Mouse (Mus musculus): Measurements from ENCODE around the gene Pld2.

Pld2 gene

DNA sequence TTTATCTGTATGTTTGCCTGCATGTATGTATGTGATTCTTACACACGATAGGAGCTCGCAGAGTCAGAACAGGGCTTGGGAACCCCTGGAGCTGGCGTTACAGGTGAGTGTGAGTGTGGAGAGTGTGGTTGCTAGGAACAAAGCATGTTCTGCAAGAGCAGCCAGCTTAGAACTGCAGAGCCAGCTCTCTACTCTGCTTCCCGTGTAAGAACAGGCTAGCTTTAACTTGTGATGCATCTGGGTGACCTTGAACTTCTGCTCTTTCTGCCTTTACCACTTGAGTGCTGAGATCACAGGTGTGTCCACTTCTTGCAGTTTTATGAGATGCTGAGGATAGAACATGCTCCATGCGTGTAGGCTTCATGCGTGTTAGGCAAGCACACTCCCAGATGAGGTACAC is 39.1 kb downstream of the Pld2 start:
- DNase-seq (ENCODE audit: low read depth), result no peak

DNA sequence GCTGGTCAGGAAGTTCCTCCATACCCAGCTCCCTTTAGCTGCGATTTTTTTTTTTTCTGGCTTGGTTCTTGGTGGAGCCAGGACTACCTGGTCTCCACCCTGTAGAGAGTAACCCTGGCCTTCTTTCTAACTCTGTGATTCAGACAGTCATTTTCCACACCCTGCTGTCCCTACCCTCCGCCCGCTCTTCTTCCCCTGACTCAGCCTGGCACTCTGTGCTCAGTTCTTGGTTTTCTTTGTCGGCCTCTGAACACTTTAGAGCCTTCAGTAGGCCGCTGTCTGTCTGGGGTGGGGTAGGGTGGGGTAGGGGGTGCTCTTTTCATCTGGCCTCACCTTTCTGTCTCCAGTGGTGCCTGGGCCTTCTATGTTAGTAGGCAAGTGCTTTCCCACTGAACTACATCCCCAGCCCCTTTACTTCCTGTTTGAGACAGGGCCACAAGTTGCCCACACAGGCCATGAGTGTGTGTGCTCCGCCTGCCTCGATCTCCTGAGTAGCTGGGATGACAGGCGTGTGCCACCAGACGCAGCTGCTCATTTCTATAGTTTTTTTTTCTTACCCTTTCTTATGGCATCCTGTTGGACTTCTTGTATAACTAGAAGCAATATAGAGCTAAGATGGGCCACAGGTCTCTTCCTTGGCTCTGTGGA is 40.0 kb downstream of the Pld2 start:
- no peak for DNase-seq (ENCODE audit: low read depth)

DNA sequence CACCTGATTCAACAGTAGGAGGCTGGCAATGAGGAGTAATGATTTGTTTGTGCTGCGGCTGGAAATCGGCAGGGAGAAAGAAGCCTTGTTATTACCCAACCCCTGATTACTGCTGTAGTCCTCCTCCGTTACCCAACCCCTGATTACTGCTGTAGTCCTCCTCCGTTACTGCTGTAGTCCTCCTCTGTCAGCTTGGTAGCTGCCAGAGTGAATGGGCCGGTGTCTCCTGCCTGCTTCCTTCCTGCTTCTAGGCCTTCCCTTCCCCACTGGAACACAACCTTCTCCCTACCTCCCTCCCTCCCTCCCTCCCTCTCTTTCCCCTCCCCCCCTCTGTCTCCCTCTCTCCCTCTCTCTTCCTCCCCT is 40.5 kb downstream of the Pld2 start:
- no peak for DNase-seq (ENCODE audit: low read depth)

DNA sequence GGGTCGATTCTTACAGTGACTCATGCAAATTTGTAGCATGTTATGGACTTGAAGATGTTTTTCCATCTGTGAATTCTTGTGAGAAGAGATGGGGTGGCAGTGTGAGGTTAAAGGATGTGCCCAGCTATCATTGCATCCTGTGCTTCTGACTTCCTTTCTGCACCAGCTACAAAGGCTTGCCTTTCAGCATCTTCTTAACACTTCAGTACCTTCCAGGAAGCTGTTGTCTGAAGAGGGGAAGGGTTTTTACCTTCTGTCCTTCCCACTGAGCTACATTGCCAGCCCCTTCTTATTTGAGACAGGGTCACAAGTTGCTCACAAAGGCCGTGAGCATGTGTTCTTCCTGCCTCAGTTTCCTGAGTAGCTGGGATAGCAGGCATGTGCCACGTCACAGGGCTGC is 41.1 kb downstream of the Pld2 start:
- DNase-seq (ENCODE audit: low read depth), result no peak

DNA sequence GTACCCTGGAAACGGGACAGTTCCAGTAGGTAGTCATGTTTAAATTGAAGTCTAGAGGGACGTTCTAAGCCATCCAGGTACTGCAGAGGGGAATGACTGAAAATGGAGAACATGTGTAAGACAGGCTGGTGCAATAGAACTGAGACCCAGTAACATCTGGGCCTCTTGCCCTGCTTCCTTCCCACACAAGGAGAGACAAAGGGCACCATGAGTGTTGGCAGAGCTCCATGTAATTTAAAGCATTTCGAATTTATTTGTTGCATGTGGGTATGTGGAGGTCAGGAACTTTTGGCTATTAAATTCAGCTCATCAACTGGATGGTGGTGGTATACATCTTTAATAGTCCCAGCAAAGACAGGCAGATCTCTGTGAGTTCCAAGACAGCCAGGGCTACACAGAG is 42.3 kb downstream of the Pld2 start:
- DNase-seq (ENCODE audit: low read depth), result no peak

DNA sequence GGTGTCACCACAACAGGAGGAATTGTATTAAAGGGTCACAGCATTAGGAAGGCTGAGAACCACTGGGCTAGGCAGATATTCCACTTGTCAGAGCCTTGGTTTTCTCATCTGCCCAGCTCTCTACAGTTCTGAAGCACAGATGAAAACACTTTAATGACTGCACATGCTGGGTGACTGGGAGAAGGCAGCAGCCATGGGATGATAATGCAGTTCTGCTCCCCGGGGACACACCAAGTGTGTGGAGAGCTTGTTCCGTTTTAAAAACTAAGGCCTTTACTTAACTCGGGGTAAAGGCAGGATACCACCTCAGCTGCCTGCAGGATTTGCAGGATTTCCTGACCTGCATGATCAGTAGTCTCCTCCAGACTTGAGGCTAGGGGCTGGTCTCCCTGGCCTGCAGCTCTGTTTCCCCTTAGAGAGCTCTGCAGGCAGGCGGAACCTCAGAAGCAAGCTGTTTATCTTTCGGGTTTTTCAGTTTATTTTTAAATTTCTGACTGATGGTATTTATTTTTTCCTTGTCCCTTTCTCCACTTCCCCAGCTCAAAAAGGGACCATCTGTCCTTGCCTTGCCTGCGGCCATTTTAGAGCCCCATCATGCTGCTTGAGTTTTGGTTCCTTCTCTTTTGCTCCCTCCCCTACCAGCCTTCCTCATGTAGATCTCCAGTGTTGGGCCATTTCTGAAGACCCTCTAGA is 43.3 kb downstream of the Pld2 start:
- no peak for DNase-seq (ENCODE audit: low read depth)

DNA sequence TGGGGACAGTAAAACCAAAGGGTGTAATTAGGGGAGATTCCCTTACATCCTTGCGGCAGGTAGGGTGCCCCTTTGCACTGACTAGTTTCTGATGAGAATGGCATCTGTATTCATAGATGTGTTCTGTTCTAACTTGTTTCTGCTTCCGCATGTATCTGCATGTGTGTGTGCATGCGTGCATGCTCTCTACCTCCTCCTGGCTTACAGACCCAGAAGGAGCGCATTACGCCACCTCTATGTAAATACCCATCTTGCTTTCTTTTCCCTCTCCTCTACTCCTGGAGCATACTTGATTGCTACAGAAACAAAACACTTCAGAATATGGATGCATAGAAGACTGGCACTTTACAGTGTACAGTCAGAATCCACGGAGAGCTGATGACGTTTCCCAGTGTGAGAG is 43.9 kb downstream of the Pld2 start:
- DNase-seq (ENCODE audit: low read depth), result no peak

DNA sequence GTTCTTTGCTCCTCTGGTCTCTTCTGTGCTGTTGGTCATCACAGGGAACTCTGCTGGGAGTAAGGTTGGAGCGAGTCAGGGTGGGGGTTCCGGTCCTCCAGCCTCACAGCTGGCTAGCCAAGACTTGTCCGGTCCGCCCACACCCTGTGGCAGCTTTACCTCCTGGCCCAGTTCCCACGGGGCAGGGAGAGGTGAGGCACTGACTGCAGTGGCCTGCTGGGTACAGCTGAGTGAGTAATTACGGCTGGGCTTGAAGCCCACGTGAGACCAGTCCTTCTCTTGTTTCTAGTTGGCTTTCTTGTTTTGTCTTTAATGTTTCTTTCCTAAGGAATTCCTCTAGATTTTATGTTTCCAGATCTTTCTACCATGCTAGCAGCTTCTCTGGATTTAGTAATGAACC is 45.6 kb downstream of the Pld2 start:
- no peak for DNase-seq (ENCODE audit: low read depth)

DNA sequence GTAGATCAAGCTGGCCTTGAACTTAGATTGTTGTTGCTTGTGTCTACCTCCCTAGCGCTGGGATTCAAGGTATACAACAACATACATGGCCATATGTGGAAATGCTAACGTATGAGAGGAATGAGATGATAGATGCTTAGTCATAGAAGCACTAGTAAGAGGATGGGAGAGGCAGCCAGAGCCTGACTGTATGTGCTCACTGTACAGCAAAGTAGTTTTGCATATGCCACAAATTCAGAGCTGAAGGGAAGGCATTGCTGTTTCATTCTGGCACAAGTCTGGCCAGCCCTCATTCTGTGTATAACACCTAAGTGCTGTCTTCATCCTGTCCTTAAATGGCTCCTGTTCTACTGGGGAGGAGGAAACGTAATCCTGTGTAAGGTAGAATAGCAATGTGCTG is 46.4 kb downstream of the Pld2 start:
- no peak for DNase-seq (ENCODE audit: low read depth)

DNA sequence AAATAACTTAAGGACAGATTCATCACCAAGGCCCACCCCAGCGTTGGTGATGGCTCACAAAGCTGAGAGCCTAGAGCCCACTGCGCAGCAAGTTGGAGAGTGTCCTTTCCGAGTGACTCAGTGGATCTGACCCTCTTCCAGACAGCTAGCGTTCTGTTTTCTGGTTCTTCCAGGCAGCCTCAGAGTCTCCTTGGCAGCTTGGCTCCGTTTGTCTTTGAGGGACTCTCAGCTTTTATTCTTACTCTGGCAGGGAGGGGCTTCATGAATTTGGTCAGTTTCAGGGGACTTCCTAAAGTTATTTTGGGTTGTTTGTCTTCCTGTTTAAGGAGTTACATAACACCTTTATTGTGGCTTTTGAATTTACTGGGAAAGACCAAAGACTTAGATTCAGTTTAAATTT is 47.1 kb downstream of the Pld2 start:
- no peak for DNase-seq (ENCODE audit: low read depth)

DNA sequence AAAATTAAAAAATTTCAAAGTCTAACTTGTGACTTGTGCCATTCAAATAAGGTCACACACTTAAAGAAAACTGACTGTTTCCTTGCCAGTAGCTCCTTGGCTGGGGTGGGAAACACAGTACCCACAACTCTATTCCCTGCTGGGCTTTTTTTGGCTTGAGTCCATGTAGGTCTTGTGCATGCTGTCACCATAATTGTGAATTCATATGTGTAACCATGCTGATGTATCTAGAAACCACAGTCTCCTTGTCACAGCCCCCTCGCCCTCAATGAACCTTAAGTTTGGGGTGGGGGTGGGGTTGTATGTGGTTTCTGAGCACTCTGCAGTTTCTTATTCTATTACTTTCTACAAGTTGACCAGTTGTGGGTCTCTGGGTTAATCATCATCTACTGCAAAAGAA is 51.9 kb downstream of the Pld2 start:
- DNase-seq (ENCODE audit: low read depth), result no peak

DNA sequence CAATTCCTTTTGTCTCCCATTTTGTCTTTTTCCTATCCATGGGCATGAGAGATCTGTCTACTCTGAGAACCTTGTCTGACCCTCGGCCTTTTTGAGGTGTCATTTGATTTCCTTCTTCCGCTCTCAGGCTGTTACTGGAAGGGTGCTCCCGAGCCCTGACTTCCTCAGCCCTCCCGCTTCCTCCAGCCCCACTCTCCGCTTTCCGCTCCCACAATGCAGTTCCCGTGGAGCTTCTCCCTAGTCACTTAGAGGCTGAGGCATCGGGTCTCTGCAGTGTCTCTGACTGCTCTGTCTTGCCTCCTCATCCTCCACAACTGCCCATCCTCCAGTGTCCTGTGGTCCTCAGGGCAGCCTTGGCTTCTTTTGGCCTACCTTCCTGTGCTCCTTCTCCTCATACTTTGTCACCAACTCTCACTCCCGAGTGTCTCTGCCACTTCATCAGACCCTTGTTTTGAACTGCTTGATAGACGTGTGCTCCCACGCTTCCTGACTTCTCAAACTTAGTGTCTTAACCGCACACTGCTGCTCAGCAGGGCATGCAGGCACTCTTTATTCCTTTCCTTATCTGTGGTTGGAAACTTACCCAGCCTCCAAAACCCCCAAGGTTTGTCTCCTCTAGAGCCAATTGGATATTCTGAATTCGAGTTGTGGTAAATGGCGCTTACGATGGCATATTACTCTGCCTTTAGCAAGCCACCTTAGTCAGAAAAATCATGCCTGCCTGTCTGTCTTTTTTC is 54.6 kb downstream of the Pld2 start:
- DNase-seq (ENCODE audit: low read depth), result no peak

DNA sequence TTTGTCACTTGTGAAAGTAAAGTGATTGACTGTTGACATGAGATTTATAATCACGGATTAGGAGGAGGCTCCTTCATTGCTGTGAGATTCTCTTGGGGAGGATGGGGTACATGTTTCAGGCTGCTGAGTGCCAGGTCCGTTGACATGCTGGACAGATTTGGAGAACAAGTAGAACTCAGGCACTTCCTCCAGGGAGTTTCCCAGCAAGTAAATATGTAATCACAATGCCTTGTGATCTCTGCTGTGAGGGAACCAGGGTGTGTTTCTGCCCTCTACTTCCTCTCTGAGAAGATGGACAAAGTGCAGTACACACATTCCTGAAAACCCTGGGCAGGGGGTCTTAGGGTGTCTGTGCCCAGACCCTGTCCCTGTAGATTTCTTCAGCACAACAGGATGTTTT is 55.8 kb downstream of the Pld2 start:
- no peak for DNase-seq (ENCODE audit: low read depth)

DNA sequence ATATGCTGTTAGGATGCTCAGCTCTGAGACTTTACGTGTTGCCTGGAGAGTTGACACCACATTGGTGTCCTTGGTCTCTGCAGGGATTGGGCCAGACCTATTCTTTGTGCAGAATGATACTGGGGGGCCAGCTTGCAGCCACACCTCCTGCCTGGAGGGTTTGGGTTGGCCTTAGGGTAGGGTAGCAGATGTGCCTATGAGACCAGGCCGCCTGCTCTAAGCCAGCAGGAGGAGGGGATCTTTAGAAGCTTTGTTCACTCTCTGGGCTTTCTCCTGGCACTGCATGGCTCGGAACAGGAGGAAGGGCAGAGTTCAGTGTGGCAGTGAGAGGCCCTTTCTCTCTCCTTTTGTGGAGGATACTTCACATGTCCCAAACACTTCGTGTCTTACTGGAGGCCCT is 56.2 kb downstream of the Pld2 start:
- DNase-seq (ENCODE audit: low read depth), result no peak

DNA sequence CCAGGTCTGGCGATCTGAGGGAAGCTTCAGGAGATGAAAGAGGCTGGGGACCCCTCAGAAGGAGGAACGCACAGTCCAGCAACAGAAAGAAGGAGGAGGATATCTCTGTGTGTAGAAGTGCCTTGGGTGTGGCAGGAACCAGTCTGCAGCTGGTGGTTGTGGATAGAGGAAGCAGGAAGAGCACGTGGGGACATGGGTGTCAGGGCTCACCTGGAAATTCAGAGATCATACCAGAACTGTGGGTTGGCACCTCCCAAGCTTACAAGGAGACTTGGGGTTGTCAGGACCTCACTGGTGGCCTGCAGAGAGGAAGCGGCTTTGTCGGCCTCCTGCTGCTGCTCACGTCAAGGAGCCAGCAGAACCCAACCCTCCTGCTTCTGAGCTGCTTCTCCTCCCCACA is 57.4 kb downstream of the Pld2 start:
- DNase-seq (ENCODE audit: low read depth), result no peak

DNA sequence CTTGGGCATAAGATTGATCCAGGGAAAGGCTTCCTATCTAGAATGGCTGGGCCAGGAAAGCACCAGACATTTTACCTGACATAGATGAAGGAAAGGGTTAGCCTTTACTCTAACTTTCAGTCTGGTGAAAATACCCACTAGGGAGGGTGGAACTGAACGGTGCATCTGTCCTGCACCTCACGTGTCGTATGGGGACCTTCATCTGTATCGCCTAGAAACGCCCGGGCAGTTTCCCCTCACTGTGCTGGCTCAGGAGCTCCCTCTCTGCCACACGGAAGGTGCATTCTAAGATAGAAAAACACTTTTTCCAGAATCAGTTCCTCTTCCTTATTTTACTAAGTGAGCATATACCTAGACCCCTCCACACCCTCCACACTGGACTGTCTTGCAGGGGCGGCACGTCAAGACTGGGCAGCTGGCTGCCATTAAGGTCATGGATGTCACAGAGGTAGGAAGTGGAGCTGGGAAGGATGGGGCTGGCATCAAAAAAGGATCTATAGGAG is 58.6 kb downstream of the Pld2 start:
- DNase-seq (ENCODE audit: low read depth), result no peak

DNA sequence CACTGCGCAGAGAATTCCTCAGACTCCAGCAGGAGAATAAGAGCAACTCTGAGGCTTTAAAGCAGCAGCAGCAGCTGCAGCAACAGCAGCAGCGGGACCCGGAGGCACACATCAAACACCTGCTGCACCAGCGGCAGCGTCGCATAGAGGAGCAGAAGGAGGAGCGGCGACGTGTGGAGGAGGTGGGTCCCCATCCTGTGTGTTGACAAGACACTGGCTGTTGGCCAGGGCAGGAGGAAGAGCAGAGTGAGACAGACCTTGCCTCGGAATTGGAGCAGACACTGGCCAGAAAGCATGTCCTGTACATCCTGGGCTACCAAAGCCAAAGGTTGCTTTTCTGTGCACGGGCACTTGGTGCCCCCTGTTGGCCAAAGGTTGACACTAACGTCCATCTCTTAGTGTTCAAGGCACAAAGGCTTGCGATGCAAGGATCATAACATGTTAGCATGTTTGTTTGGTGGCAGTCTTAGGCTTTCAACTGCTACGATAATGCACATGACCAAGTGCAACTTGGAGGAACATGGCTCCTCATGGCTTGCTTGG is 65.2 kb downstream of the Pld2 start:
- peak; percentile 58 for DNase-seq (ENCODE audit: low read depth)

DNA sequence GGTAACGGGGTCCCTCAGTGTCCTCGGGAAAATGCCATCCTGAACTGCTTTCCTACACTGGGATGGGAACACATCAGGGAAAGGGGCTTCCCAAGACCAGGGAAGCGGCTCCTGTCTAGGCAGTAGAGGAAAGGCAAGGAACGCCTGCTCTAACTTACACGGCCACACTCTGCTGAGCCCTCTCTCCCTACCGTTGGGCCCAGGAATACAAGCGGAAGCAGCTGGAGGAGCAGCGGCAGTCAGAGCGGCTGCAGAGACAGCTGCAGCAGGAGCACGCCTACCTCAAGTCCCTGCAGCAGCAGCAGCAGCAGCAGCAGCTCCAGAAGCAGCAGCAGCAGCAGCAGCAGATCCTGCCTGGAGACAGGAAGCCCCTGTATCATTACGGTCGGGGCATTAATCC is 66.9 kb downstream of the Pld2 start:
- no peak for DNase-seq (ENCODE audit: low read depth)

DNA sequence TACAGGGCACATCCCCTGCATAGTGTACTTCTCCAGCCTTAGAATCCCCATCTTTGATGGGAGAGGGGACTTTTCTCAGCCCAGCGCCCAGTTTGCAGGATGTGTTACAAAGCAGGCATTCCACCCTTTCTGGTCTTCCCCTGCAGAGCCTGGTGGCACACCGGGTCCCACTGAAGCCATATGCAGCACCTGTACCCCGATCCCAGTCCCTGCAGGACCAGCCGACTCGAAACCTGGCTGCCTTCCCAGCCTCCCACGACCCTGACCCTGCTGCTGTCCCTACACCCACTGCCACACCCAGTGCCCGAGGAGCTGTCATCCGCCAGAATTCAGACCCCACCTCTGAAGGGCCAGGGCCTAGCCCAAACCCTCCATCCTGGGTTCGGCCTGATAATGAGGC is 67.7 kb downstream of the Pld2 start:
- DNase-seq (ENCODE audit: low read depth), result no peak
